In genomic region chr11:86836366-86836765, GRCm38 (mm10) we compare ENCODE assay signal across 7 mouse cellular contexts. TPM values are rescaled to one million over a fixed set of nuclear protein-coding genes. Genes with fewer than 3 reads are reported as not detected.
A peak's percentile ranks its signal among the peaks of the same experiment; 100 is the strongest.
DNase-seq lines count a peak whose midpoint lies in the region; ATAC-seq and TF ChIP-seq lines count a peak whose summit lies in the region.

No protein-coding gene starts in this region.

- no peak for TF ChIP-seq POLR2A in spleen, adult 2 months (IDR thresholded peaks at IDR 0.05; ENCODE audit: low read depth, low read length)

- no peaks in the 10 kb centered on the region for H3K27me3 ChIP-seq in lung, embryonic 14.5 days (ENCODE audit: insufficient read depth, low read length)
- H3K27me3 ChIP-seq in spleen, adult 2 months (ENCODE audit: control insufficient read depth, insufficient read depth, low read length) = no peaks in the 10 kb centered on the region

- DNase-seq in B cell, adult 2 months = peak; percentile 87 to 90
- peak; percentile 88 for DNase-seq in ES-CJ7 (ENCODE audit: low read depth, low spot score)
- peak; percentile 74 for DNase-seq in c-Kit-positive CD71-negative TER-119-negative erythroid progenitor cells, embryonic 14.5 days (ENCODE audit: low read depth)
- peak; percentile 63 to 69 for DNase-seq in gastrocnemius, adult 8-10 months (ENCODE audit: low spot score in 2 of 2)
- peak; percentile 94 for DNase-seq in kidney, adult 9 months
- peak; percentile 90 for DNase-seq in lung, embryonic 14.5 days
- DNase-seq in spleen, adult 2 months (ENCODE audit: low read depth in 1 of 2, low spot score in 2 of 2) = peak in 1 of 2 experiments; percentile 85

- no peak overlapping the region for H3K27ac ChIP-seq in lung, embryonic 14.5 days (ENCODE audit: low read depth)
- no peak overlapping the region for H3K27ac ChIP-seq in spleen, adult 2 months (ENCODE audit: insufficient read depth, low read length)

- WGBS in lung, embryonic 14.5 days = 56% methylated on average over 2 of the region's 2 CpGs
- WGBS in spleen, adult 2 months = 34% methylated on average over 2 of the region's 2 CpGs

- no peak overlapping the region for H3K4me2 ChIP-seq in lung, embryonic 14.5 days

- TF ChIP-seq CTCF in lung, embryonic 14.5 days (IDR thresholded peaks at IDR 0.05; ENCODE audit: low read depth) = peak; percentile 88
- TF ChIP-seq CTCF in spleen, adult 2 months (IDR thresholded peaks at IDR 0.05; ENCODE audit: extremely low read depth, insufficient read depth, insufficient read length, insufficient replicate concordance) = peak; percentile 60; the same call in 1 of the 2 replicates

- no peaks in the 10 kb centered on the region for H3K9me3 ChIP-seq in lung, embryonic 14.5 days (ENCODE audit: low read depth, low read length)

- peaks cover 6% of the 10 kb centered on the region; the same call in 1 of the 2 replicates for H3K4me1 ChIP-seq in lung, embryonic 14.5 days (ENCODE audit: insufficient read depth)
- H3K4me1 ChIP-seq in spleen, adult 2 months (ENCODE audit: control insufficient read depth, insufficient read depth, insufficient read length) = peaks cover 26% of the 10 kb centered on the region

- peak; percentile 65; the same call in 1 of the 2 replicates for ATAC-seq in lung, embryonic 14.5 days (ENCODE audit: insufficient read depth)

- H3K4me3 ChIP-seq in lung, embryonic 14.5 days (ENCODE audit: low read depth, low read length) = no peak overlapping the region
- H3K4me3 ChIP-seq in spleen, adult 2 months (ENCODE audit: extremely low read depth, insufficient read depth, insufficient read length) = no peak overlapping the region

- H3K36me3 ChIP-seq in lung, embryonic 14.5 days (ENCODE audit: insufficient read depth) = no peaks in the 10 kb centered on the region
- H3K36me3 ChIP-seq in spleen, adult 2 months (ENCODE audit: control insufficient read depth, insufficient read depth, low read length) = no peaks in the 10 kb centered on the region

- H3K9ac ChIP-seq in lung, embryonic 14.5 days = no peak overlapping the region

RNA-seq across cellular contexts. Expression of gene Dhx40, which starts 28.8 kb away (rescaled TPM):
- total RNA-seq in gastrocnemius, adult 8-10 months (2022) = 10 to 100 TPM; 11.7 to 15.0 (median 14.1) TPM
- polyA plus RNA-seq in lung, embryonic 14.5 days (2014; fragmentation: Nextera tagmentation; extraction: Ambion mirVana) = 29.9 and 32.4 TPM in 2 replicates
- 2.1 and 2.4 TPM in 2 replicates for polyA plus RNA-seq in spleen, adult 2 months (2012; rRNA removed)
